Mouse (Mus musculus) kidney, embryonic 14.5 days (tissue): ENCODE results near the gene Astn2. TPM values are rescaled to one million over a fixed set of nuclear protein-coding genes. Genes with fewer than 3 reads are reported as not detected.

Experiments used
- ATAC-seq: fragments of 200-750 bp; cut with Nextera tagmentation; 2 replicates; pipeline ENCODE4 v1.8.0; 2017; ENCODE audit warnings: moderate number of reproducible peaks, mild to moderate bottlenecking, moderate TSS enrichment, moderate library complexity; ENCODE audit not compliant: low FRiP score, low TSS enrichment
- H3K27ac ChIP-seq: fragments of 300-500 bp; sonication (generic); 2 replicates; pipeline ENCODE4 v1.5.1; 2014; ENCODE audit warnings: low read depth, mild to moderate bottlenecking, low read length, moderate library complexity, mixed read lengths
- H3K27me3 ChIP-seq: fragments of 300-500 bp; sonication (generic); 2 replicates; pipeline ENCODE4 v1.6.1; 2014; ENCODE audit warnings: mild to moderate bottlenecking, low read length; ENCODE audit not compliant: control insufficient read depth, insufficient read depth
- H3K36me3 ChIP-seq: fragments of 300-500 bp; sonication (generic); 2 replicates; pipeline ENCODE4 v1.6.1; 2014; ENCODE audit warnings: low read length, mixed read lengths; ENCODE audit not compliant: control insufficient read depth, insufficient read depth
- H3K4me1 ChIP-seq: fragments of 300-500 bp; sonication (generic); 2 replicates; pipeline ENCODE4 v1.6.1; 2014; ENCODE audit warnings: low read length, mixed read lengths; ENCODE audit not compliant: control insufficient read depth, insufficient read depth
- H3K4me2 ChIP-seq: fragments of 300-500 bp; sonication (generic); replicated peaks from 2 replicates; pipeline ENCODE4 v1.6.1; 2014; ENCODE audit warnings: low read depth, mild to moderate bottlenecking, low read length
- H3K4me3 ChIP-seq: fragments of 300-500 bp; sonication (generic); 2 replicates; pipeline ENCODE4 v1.5.1; 2014; ENCODE audit warnings: mild to moderate bottlenecking, low read length
- H3K9ac ChIP-seq: fragments of 300-500 bp; sonication (generic); 2 replicates; pipeline ENCODE4 v1.6.1; 2014; ENCODE audit warnings: low read depth, mild to moderate bottlenecking, low read length, moderate library complexity
- H3K9me3 ChIP-seq: fragments of 300-500 bp; sonication (generic); 2 replicates; pipeline ENCODE4 v1.6.1; 2016; ENCODE audit warnings: low read length; ENCODE audit not compliant: control insufficient read depth
- WGBS: fragments of 180-500 bp; shearing (Covaris S2); extraction: QIAGEN DNeasy Blood & Tissue Kit; methylation state at CpG from one replicate; pipeline ENCODE4 v1.1.7; 2014; 5-methylcytosine and 5-hydroxymethylcytosine counted together
- polyA plus RNA-seq: library from polyadenylated mRNA; unstranded; fragments of >200 nt; fragmentation: Nextera tagmentation; extraction: Ambion mirVana; gene quantifications from 2 replicates; pipeline ENCODE4 v1.2.1, GENCODE M21; 2014

The Astn2 gene
- polyA plus RNA-seq, 1 experiment from 2014 or later = 0.60 TPM

DNA sequence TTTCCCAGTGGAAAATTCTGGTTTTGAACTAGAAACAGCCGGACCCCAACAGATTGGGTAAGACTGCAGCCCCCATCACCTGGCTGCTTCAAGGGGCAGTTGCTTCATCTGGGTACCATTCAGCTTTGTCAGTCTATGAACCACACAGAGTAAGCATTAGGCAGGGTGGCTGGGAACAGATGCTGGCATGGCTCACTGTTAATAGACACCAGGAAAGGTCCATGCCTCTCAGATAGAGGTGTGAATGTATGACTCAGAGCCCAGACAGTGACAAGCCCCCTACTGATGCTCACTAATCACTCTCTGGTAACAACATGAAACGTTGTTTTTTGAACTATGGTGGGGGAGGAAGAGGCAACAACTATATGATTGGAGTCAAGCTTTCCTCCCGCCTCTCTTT is 603.2 kb downstream of the Astn2 start:
- Histone ChIP-seq H3K4me2 (no peak overlapping the region), H3K9ac (no peak overlapping the region), H3K4me1 (no peaks in the 10 kb centered on the region), H3K9me3 (no peaks in the 10 kb centered on the region), H3K27ac (no peak overlapping the region), H3K4me3 (no peak overlapping the region), H3K36me3 (no peaks in the 10 kb centered on the region), H3K27me3 (no peaks in the 10 kb centered on the region)
- WGBS = 65% methylated on average over 3 of the region's 3 CpGs
- no peak for ATAC-seq

DNA sequence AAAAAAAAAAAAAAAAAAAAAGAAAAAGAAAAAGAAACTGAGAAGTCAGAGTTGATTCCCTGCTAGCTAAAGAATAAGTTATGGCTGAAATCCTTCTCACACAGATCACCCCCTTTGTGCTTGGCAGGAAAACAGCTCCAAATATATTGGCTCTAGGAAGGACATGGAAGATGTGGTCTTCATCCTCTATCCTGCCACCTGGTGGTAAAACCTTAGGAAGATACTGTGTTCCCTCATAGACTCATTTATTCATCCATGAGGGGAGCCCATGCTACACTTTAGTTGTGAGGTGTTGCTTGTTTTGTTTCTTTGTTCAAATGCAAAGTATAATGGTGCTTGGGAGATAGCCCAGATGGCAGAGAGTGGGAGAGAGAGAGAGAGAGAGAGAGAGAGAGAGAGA is 613.4 kb downstream of the Astn2 start:
- no peak for ATAC-seq
- Histone ChIP-seq H3K9me3 (no peaks in the 10 kb centered on the region), H3K4me1 (no peaks in the 10 kb centered on the region), H3K4me2 (no peak overlapping the region), H3K27me3 (no peaks in the 10 kb centered on the region), H3K9ac (no peak overlapping the region), H3K36me3 (no peaks in the 10 kb centered on the region), H3K27ac (no peak overlapping the region), H3K4me3 (no peak overlapping the region)

DNA sequence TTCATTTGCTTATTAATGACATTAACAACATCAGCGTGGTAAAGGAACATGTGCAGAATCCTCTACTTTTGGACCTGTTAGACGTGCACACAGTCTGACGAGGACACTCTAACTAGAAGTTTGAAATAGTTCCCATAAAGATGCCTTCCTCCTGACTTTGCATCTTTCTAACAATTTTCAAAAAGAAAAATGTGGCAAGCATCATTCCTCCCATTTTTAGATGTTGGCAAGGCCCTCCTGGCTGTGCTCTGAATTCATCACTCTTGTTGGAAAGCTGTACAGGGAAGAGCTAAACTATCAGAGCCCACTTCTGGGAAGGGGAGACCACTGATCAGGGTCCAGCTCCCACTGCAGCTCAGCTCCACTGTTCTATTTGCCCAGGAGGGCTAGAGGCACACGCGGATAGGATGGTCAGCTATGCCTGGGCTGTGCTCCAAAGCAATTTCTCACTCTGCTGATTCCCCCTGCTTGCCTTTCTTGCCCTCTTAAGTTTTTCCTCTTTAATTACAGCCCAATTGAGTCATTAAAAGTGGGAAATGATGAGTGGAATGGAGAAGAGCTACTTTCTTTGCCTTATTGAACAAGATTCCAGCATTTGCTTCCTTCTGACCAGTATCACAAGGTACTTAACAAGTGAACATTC is 630.9 kb downstream of the Astn2 start:
- WGBS = 79% methylated on average over 5 of the region's 5 CpGs
- Histone ChIP-seq H3K27me3 (no peaks in the 10 kb centered on the region), H3K4me3 (no peak overlapping the region), H3K27ac (no peak overlapping the region), H3K9ac (no peak overlapping the region), H3K36me3 (no peaks in the 10 kb centered on the region), H3K4me1 (no peaks in the 10 kb centered on the region), H3K4me2 (no peak overlapping the region), H3K9me3 (no peaks in the 10 kb centered on the region)
- no peak for ATAC-seq

DNA sequence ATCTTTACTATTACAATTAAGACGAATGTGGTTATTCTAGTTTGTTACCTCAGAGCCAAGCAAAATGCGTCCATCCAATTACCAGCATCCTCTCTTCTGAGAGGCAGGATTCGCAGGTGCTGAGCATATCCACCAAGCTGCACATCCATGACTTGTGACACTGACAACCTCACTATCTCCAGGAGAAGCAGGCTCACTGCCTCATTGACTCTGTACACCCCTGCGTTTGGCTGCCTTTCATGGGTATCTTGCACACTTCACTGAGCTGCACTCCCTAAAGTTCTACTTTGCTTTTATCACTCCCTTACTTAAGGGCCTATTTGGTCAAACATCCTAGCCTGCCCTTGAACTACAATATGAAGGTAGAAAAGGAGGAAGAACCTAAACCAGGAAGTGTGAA is 633.5 kb downstream of the Astn2 start:
- WGBS = 73% methylated on average over 4 of the region's 4 CpGs
- Histone ChIP-seq H3K9ac (no peak overlapping the region), H3K4me2 (no peak overlapping the region), H3K4me3 (no peak overlapping the region), H3K4me1 (no peaks in the 10 kb centered on the region), H3K36me3 (no peaks in the 10 kb centered on the region), H3K27ac (no peak overlapping the region), H3K27me3 (no peaks in the 10 kb centered on the region), H3K9me3 (no peaks in the 10 kb centered on the region)
- 0 out of 2 replicates have a peak, but pooled peaks have one; percentile 76 for ATAC-seq

DNA sequence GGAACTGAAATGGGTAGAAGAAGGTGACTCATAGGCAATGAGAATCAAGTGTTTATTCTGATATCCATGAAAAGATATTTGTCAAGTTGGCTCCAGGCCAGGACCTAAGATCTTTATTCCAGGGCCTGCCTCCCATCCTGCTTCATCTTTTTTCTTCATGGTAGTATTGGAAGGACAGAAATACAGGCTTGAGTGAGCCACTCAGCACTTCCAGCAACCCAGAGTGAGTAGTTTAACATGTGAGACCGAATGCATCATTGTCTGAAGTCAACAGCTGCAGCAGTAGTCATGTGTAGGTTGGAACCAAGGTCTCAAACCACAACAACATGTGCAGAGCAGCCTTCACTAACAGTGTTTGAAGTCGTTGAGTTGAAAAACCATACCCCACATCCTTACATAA is 636.5 kb downstream of the Astn2 start:
- 67% methylated on average over 2 of the region's 2 CpGs for WGBS
- ATAC-seq = no peak
- H3K4me3 ChIP-seq = no peak overlapping the region
- no peak overlapping the region for H3K4me2 ChIP-seq
- H3K9me3 ChIP-seq = no peaks in the 10 kb centered on the region
- H3K9ac ChIP-seq = no peak overlapping the region
- no peak overlapping the region for H3K27ac ChIP-seq
- H3K27me3 ChIP-seq = no peaks in the 10 kb centered on the region
- no peaks in the 10 kb centered on the region for H3K4me1 ChIP-seq
- H3K36me3 ChIP-seq = no peaks in the 10 kb centered on the region

DNA sequence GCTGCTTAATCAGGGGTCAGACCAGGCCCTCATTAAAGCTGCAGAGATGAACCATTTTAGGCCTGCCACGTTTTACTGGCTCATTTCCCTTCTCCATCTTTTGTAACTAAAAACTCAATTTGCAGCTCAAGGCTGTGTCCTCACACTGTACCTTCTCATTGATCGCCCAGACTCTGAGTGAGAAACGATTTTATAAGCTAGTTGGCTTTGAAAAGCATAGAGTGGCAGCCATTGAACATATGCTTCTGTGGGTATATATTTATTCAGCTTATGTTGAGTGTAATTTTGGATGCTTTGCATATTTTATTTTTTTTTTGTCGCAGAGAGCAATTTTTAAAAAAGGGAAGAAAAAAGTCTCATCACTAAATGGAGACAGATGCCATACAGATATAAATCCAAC is 637.0 kb downstream of the Astn2 start:
- no peaks in the 10 kb centered on the region for H3K27me3 ChIP-seq
- H3K4me1 ChIP-seq = no peaks in the 10 kb centered on the region
- H3K9ac ChIP-seq = no peak overlapping the region
- H3K4me2 ChIP-seq = no peak overlapping the region
- H3K36me3 ChIP-seq = no peaks in the 10 kb centered on the region
- H3K4me3 ChIP-seq = no peak overlapping the region
- no peak overlapping the region for H3K27ac ChIP-seq
- no peaks in the 10 kb centered on the region for H3K9me3 ChIP-seq
- no peak for ATAC-seq
- 77% methylated on average over 4 of the region's 4 CpGs for WGBS

DNA sequence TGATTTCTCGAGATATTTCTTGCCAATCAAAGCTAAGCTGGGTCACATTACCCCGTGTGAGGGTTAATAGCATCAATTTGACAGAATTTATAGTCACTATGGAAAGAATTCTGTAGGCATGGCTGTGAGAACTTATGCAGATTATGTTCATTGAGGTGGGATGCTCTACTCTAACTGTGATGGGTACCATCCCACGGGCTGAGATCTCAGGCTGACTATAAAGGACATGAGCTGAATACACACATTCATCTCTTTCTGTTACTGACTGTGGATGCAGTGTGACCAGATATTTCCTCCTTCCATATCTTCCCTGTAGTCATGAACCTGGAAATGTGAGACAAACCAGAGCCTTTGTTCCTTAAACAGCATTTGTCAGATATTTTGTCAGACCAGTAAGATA is 639.1 kb downstream of the Astn2 start:
- H3K36me3 ChIP-seq = no peaks in the 10 kb centered on the region
- H3K27ac ChIP-seq = no peak overlapping the region
- H3K4me1 ChIP-seq = no peaks in the 10 kb centered on the region
- H3K4me2 ChIP-seq = no peak overlapping the region
- H3K27me3 ChIP-seq = no peaks in the 10 kb centered on the region
- H3K9me3 ChIP-seq = no peaks in the 10 kb centered on the region
- ATAC-seq = no peak
- H3K9ac ChIP-seq = no peak overlapping the region
- WGBS = 70% methylated on average over 3 of the region's 3 CpGs
- no peak overlapping the region for H3K4me3 ChIP-seq

DNA sequence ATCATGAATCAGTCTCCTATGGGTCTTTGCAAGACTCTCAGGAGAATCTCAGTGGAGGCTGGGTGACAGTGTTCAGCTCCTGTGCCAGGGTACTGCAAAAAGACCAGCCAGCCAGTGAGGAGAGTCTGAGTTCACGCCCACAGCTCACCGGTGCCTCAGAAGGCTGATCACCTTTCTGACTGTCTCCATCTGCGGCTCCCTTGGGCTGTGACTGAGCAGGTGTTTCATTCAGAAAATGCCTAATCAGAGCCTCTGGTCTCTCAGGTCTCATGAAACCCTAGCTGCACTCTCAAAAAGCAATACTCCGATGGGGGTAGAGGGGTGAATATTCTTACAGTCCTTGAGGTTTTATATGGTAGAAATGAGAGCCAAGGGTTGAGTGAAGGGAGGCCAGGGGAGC is 640.1 kb downstream of the Astn2 start:
- Histone ChIP-seq H3K4me2 (no peak overlapping the region), H3K36me3 (no peaks in the 10 kb centered on the region), H3K27ac (no peak overlapping the region), H3K4me3 (no peak overlapping the region), H3K4me1 (no peaks in the 10 kb centered on the region), H3K9me3 (no peaks in the 10 kb centered on the region), H3K9ac (no peak overlapping the region), H3K27me3 (no peaks in the 10 kb centered on the region)
- peak; percentile 49; the same call in 1 of the 2 replicates for ATAC-seq
- WGBS = 53% methylated on average over 4 of the region's 4 CpGs

DNA sequence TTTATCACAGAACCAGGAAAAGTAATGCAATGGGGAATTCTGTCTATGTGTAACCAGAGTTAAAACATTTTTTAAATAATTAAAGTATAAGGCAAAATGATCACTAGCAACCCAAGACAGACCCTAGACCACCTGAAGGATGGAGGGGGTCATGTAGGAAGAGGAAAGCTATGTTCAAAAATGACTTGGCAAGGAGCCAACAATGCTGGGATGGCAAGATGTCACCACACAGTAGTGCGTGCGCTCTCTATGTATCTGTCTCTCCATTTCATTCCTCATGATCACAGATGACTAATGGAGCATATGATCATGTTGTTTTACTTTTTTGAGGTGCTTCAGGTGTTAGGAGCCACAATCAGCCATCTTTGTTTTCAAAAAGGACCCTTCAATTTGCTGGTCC is 640.6 kb downstream of the Astn2 start:
- no peaks in the 10 kb centered on the region for H3K27me3 ChIP-seq
- WGBS = 88% methylated on average over 2 of the region's 2 CpGs
- no peak overlapping the region for H3K27ac ChIP-seq
- H3K9me3 ChIP-seq = no peaks in the 10 kb centered on the region
- no peak overlapping the region for H3K9ac ChIP-seq
- H3K36me3 ChIP-seq = no peaks in the 10 kb centered on the region
- ATAC-seq = no peak
- H3K4me3 ChIP-seq = no peak overlapping the region
- no peak overlapping the region for H3K4me2 ChIP-seq
- H3K4me1 ChIP-seq = no peaks in the 10 kb centered on the region
